Mouse (Mus musculus) heart, embryonic 15.5 days (tissue): ENCODE results near the gene Pygm. TPM values are rescaled to one million over a fixed set of nuclear protein-coding genes. Genes with fewer than 3 reads are reported as not detected.

Source experiments
- ATAC-seq: fragments of 200-750 bp; cut with Nextera tagmentation; replicated peaks from 2 replicates; pipeline ENCODE4 v1.8.0; 2017; ENCODE audit warnings: low read depth, moderate TSS enrichment; ENCODE audit not compliant: insufficient number of reproducible peaks, insufficient read depth, low FRiP score
- H3K27ac ChIP-seq: fragments of 300-500 bp; sonication (generic); 2 replicates; pipeline ENCODE4 v1.5.1; 2015; ENCODE audit warnings: mild to moderate bottlenecking, inconsistent platforms
- H3K27me3 ChIP-seq: fragments of 300-500 bp; sonication (generic); 2 replicates; pipeline ENCODE4 v1.6.1; 2015; ENCODE audit warnings: inconsistent platforms
- H3K36me3 ChIP-seq: fragments of 300-500 bp; sonication (generic); 2 replicates; pipeline ENCODE4 v1.6.1; 2015; ENCODE audit warnings: mild to moderate bottlenecking, inconsistent platforms
- H3K4me1 ChIP-seq: fragments of 300-500 bp; sonication (generic); replicated peaks from 2 replicates; pipeline ENCODE4 v1.6.1; 2015; ENCODE audit warnings: inconsistent platforms
- H3K4me2 ChIP-seq: fragments of 300-500 bp; sonication (generic); 2 replicates; pipeline ENCODE4 v1.6.1; 2015; ENCODE audit warnings: inconsistent platforms, mild to moderate bottlenecking, moderate library complexity
- H3K4me3 ChIP-seq: fragments of 300-500 bp; sonication (generic); 2 replicates; pipeline ENCODE4 v1.5.1; 2015; ENCODE audit warnings: mild to moderate bottlenecking, inconsistent platforms
- H3K9ac ChIP-seq: fragments of 300-500 bp; sonication (generic); 2 replicates; pipeline ENCODE4 v1.6.1; 2015; ENCODE audit warnings: mild to moderate bottlenecking, inconsistent platforms
- H3K9me3 ChIP-seq: fragments of 300-500 bp; sonication (generic); replicated peaks from 2 replicates; pipeline ENCODE4 v1.6.1; 2016; ENCODE audit warnings: inconsistent platforms
- WGBS: fragments of 180-500 bp; shearing (Covaris S2); methylation state at CpG from one replicate; pipeline ENCODE4 v1.1.7; 2015; ENCODE audit warnings: mixed read lengths; 5-methylcytosine and 5-hydroxymethylcytosine counted together
- polyA plus RNA-seq: library from polyadenylated mRNA; unstranded; fragments of >200 nt; fragmentation: Nextera tagmentation; extraction: Ambion mirVana; gene quantifications from 2 replicates; pipeline ENCODE4 v1.2.1, GENCODE M21; 2015

Pygm gene
- polyA plus RNA-seq, 1 experiment from 2014 or later: 297 TPM

GRCm38 (mm10) chr19:6412798-6413197 lies 28.6 kb downstream of the Pygm start:
- no peak for ATAC-seq
- H3K36me3 ChIP-seq: no peaks in the 10 kb centered on the region

DNA sequence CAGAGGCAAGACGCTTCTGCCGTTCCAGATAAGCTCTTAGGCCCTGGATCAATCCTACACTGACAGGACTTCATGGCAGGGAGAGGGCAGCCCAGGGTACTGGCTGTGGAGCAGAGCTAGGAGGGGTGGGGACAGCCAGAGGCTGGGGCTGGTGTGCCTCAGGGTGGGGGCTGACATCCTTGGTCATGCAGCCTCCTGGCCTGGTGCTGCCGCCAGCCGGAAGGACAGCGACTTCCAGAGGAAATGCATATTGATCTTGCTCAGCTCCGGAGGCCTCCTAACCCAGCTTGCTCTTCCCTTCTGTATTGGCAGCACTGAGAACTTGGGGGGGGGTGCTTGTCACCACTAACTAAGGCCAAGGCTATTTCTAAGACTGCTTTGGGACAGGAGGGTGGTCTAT lies 31.3 kb downstream of the Pygm start:
- H3K9me3 ChIP-seq: no peaks in the 10 kb centered on the region
- H3K4me3 ChIP-seq: no peak overlapping the region
- peaks cover 52% of the 10 kb centered on the region for H3K27me3 ChIP-seq
- no peak overlapping the region for H3K9ac ChIP-seq
- peaks cover 15% of the 10 kb centered on the region for H3K4me1 ChIP-seq
- no peaks in the 10 kb centered on the region for H3K36me3 ChIP-seq
- 29% methylated on average over 6 of the region's 6 CpGs for WGBS
- no peak for ATAC-seq
- no peak overlapping the region for H3K27ac ChIP-seq
- no peak overlapping the region for H3K4me2 ChIP-seq

More at GRCm38 (mm10) chr19:6412798-6413197, 28.6 kb downstream of the Pygm start:
- Histone ChIP-seq H3K4me1 (peaks cover 5% of the 10 kb centered on the region; the same call in 1 of the 2 replicates), H3K27me3 (peaks cover 25% of the 10 kb centered on the region), H3K9ac (no peak overlapping the region), H3K9me3 (no peaks in the 10 kb centered on the region), H3K27ac (no peak overlapping the region), H3K4me2 (no peak overlapping the region), H3K4me3 (no peak overlapping the region)
- 55% methylated on average over 14 of the region's 14 CpGs for WGBS

DNA sequence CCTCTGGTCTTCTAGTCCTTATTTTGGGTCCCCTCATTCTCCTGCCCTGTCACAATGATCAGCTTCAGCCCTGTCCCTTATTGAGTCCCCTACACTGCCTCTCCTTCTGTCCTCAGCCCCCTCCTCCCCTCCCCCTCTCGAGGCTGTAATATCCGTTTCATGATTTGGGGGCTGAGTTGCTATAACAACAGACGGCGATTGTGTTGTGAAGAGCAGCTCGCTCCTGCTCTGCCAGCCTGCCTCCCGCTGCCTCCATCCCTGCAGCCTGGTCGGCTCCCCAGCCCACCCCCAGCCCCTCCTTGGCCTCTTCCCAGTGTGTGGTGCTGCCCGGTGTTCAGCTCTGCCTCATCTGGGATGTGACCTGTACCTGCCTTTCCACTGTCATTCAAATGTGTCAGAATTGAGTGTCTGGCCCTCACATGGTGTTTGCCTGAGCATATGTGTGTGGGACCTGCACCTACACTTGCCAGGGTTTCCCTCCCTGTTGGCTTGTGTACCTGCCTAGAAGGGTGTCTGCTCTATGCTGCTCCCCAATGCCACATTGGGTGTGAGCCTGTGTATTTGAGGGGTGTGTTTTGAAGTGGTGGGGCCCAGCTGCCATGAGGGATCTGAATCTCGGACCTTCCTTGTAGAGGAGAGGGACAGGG lies 32.0 kb downstream of the Pygm start:
- H3K36me3 ChIP-seq: no peaks in the 10 kb centered on the region
- H3K9ac ChIP-seq: no peak overlapping the region
- H3K27me3 ChIP-seq: peaks cover 60% of the 10 kb centered on the region
- ATAC-seq: no peak
- no peaks in the 10 kb centered on the region for H3K9me3 ChIP-seq
- no peak overlapping the region for H3K4me2 ChIP-seq
- H3K4me1 ChIP-seq: peaks cover 15% of the 10 kb centered on the region
- no peak overlapping the region for H3K27ac ChIP-seq
- 18% methylated on average over 9 of the region's 9 CpGs for WGBS
- no peak overlapping the region for H3K4me3 ChIP-seq

GRCm38 (mm10) chr19:6416894-6417761 lies 32.9 kb downstream of the Pygm start:
- H3K27me3 ChIP-seq: peaks cover 68% of the 10 kb centered on the region
- ATAC-seq: no peak
- no peak overlapping the region for H3K4me2 ChIP-seq

GRCm38 (mm10) chr19:6418233-6418879 lies 34.2 kb downstream of the Pygm start, which contains the start of gene Nrxn2:
Gene Nrxn2 (plus strand): TSS chr19:6418731.
- Histone ChIP-seq H3K9me3 (no peaks in the 10 kb centered on the region), H3K27me3 (peaks cover 79% of the 10 kb centered on the region), H3K4me1 (peaks cover 15% of the 10 kb centered on the region), H3K27ac (no peak within 1 kb of the TSS), H3K36me3 (no peaks in the 10 kb centered on the region), H3K4me2 (peak within 1 kb of the TSS; percentile 88), H3K9ac (no peak within 1 kb of the TSS), H3K4me3 (peak within 1 kb of the TSS; percentile 53)
- under 1% methylated on average over 46 of the region's 46 CpGs for WGBS
- peak; percentile 79 for ATAC-seq

More at GRCm38 (mm10) chr19:6416894-6417761, 32.9 kb downstream of the Pygm start:
- Histone ChIP-seq H3K27ac (no peak overlapping the region), H3K9ac (no peak overlapping the region), H3K4me3 (no peak overlapping the region), H3K4me1 (peaks cover 15% of the 10 kb centered on the region), H3K36me3 (no peaks in the 10 kb centered on the region), H3K9me3 (no peaks in the 10 kb centered on the region)
- 70% methylated on average over 12 of the region's 12 CpGs for WGBS

GRCm38 (mm10) chr19:6418984-6419692 lies 34.9 kb downstream of the Pygm start:
- Histone ChIP-seq H3K4me2 (peak overlapping the region; percentile 88), H3K27me3 (peaks cover 87% of the 10 kb centered on the region), H3K4me3 (peak overlapping the region; percentile 53), H3K36me3 (no peaks in the 10 kb centered on the region), H3K9ac (no peak overlapping the region), H3K27ac (no peak overlapping the region), H3K4me1 (peaks cover 15% of the 10 kb centered on the region), H3K9me3 (no peaks in the 10 kb centered on the region)
- ATAC-seq: no peak
- 10% methylated on average over 22 of the region's 23 CpGs for WGBS

DNA sequence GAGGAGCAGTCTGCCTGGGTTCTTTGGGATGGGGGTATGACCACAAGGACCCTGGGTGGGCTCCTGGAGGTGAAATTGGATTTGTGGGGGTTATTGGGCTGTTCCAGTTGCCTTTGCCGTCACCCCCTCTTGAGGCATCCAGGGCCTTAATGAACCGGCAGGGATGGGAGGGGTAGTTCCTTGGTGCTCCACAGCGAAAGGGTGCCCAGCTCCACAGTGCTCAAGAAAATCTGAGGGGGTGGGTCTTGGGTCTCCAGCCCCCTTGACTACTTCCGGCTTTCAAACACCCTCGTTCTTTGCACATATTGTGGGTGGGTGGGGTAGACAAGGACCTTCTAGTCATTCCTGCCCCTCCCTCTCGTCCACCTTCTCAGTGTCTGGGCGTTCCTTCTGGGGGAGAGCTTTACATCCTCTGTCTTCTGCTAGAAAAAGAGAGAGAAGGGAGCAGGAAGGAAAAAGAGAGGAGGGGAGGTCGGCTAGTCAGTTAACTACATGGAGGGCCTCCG lies 35.7 kb downstream of the Pygm start:
- Histone ChIP-seq H3K4me1 (peaks cover 15% of the 10 kb centered on the region), H3K36me3 (no peaks in the 10 kb centered on the region), H3K9me3 (no peaks in the 10 kb centered on the region), H3K27ac (no peak overlapping the region), H3K4me3 (no peak overlapping the region), H3K27me3 (peaks cover 94% of the 10 kb centered on the region), H3K4me2 (no peak overlapping the region), H3K9ac (no peak overlapping the region)
- WGBS: 57% methylated on average over 9 of the region's 9 CpGs
- no peak for ATAC-seq

DNA sequence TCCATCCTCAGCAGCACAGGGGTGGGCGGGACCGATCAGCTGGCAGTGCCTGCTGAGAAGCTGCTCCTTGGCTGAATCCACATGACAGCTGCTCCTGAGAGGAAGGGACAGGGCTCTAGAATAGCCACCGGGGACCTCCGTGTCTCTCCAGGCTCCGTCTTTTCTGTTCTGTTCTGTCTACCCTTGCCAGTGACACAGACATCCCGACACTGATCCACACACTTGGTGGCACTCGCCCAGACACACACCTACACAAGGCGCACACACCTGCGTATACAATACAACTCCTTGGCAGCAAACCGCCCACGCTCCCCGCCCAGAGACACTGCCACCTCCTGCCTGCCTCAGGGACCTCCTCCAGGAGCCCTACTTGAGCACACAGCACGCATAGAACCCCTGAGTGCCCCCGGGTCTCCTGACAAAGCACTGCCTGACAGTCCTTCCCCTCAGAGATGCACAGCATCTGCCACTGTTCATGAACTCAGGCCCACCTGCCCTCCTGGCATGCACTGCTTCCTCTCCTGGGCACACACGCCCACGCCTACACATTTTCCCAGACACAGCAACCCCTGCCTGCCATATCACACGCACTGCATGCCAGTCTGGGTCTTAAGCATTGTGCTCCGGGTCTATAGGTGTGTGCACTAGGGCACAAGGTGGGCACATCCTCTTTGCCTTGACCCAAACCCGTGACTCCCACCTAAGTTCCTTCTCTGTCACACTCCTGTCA lies 36.4 kb downstream of the Pygm start:
- Histone ChIP-seq H3K4me3 (no peak overlapping the region), H3K27me3 (peaks cover 95% of the 10 kb centered on the region), H3K9ac (no peak overlapping the region), H3K9me3 (no peaks in the 10 kb centered on the region), H3K36me3 (no peaks in the 10 kb centered on the region), H3K4me1 (peaks cover 13% of the 10 kb centered on the region), H3K27ac (no peak overlapping the region), H3K4me2 (no peak overlapping the region)
- WGBS: 59% methylated on average over 19 of the region's 19 CpGs
- no peak for ATAC-seq

- Histone ChIP-seq H3K36me3 (no peaks in the 10 kb centered on the region), H3K27ac (no peak overlapping the region), H3K27me3 (peaks cover 95% of the 10 kb centered on the region), H3K4me3 (no peak overlapping the region), H3K9me3 (no peaks in the 10 kb centered on the region), H3K4me1 (peaks cover 11% of the 10 kb centered on the region), H3K4me2 (no peak overlapping the region), H3K9ac (no peak overlapping the region)
- ATAC-seq: no peak
- 64% methylated on average over 9 of the region's 9 CpGs for WGBS
Observed at GRCm38 (mm10) chr19:6421211-6421590, 37.0 kb downstream of the Pygm start.

DNA sequence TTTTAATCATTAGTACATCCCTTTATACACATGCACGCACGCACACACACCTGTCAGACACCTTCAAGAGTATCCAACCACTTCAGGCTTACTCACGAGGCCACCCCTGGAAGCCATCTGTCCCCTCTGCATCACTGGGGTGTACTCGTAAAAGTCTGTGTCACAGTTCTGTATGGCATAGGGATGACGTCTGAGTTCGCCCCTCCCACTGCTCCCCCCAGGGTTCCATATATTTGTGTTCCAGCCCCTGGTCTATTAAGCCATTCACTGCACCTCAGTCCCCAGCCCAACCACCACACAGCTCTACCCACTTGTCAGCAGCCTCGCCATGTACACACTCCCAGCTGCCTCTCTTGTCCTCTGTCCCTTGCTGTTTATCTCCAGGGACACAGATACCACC lies 37.8 kb downstream of the Pygm start:
- Histone ChIP-seq H3K4me1 (peaks cover 10% of the 10 kb centered on the region), H3K9me3 (no peaks in the 10 kb centered on the region), H3K4me2 (no peak overlapping the region), H3K36me3 (no peaks in the 10 kb centered on the region), H3K9ac (no peak overlapping the region), H3K27ac (no peak overlapping the region), H3K4me3 (no peak overlapping the region), H3K27me3 (peaks cover 96% of the 10 kb centered on the region)
- ATAC-seq: no peak
- WGBS: 72% methylated on average over 7 of the region's 7 CpGs
